Comparison of ENCODE assay signal across 11 mouse cellular contexts in the genomic region with DNA sequence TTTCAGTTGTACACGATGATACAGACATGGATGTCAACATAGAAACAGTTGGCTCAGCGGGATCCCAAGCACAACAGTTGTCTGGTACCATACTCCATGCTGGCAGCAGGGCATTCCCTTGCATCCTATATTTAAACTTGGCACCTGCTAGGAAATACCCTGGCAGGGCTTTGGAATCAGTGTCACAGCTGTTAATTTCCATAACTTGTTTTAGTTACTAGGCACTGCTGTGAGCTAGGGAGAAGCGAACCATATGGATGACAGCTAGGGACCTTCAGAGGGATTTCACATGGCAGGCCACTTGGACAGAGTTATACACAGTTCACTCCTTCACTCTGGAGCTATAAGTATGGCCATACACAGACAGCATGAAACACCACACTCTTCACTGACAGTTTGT.
DNase-seq lines count a peak whose midpoint lies in the region; ATAC-seq and TF ChIP-seq lines count a peak whose summit lies in the region.
"Had no signal": no experiment of that assay in that cellular context is flagged by ENCODE, and none has a peak within 500 bp of the region (broad histone marks: within the 10 kb centered on the region; RNA-seq: fewer than 3 reads in every experiment).

No protein-coding gene starts in this region.

- peak overlapping the region; percentile 78 for H3K27ac ChIP-seq in gastrocnemius, adult 2 months
- H3K27ac ChIP-seq in stomach, embryonic 16.5 days (ENCODE audit: low read length) = no peak overlapping the region
- no peak overlapping the region for H3K27ac ChIP-seq in liver, embryonic 11.5 days (ENCODE audit: low read depth, low read length)

- H3K4me2 ChIP-seq in stomach, embryonic 16.5 days (ENCODE audit: low read depth, low read length) = no peak overlapping the region
- no peak overlapping the region for H3K4me2 ChIP-seq in liver, embryonic 11.5 days

- TF ChIP-seq CTCF in gastrocnemius, adult 2 months (IDR thresholded peaks at IDR 0.05) = no peak

- no peaks in the 10 kb centered on the region for H3K36me3 ChIP-seq in stomach, embryonic 16.5 days (ENCODE audit: control insufficient read depth, insufficient read depth, low read length)
- no peaks in the 10 kb centered on the region for H3K36me3 ChIP-seq in liver, embryonic 11.5 days (ENCODE audit: control insufficient read depth, insufficient read depth, low read length)

- ATAC-seq in stomach, embryonic 16.5 days (ENCODE audit: insufficient read depth, low FRiP score) = peak; percentile 76
- ATAC-seq in liver, embryonic 11.5 days (replicated peaks; ENCODE audit: low FRiP score) = no peak
- ATAC-seq: liver, postnatal 0 days had no signal

- DNase-seq in gastrocnemius, adult 2 months = peak; percentile 46
- no peak for DNase-seq in gastrocnemius, postnatal 36 days
- DNase-seq in right cerebral cortex, adult 18-20 months = peak; percentile 53
- no peak for DNase-seq in right cerebral cortex, postnatal 25 days
- peak; percentile 20 to 52 for DNase-seq in left cerebral cortex, adult 18-20 months (ENCODE audit: low spot score in 2 of 2)
- DNase-seq in liver, embryonic 11.5 days (ENCODE audit: low spot score) = no peak
- DNase-seq in embryo, embryonic 9.5 days (ENCODE audit: extremely low spot score) = no peak
- DNase-seq: heart, adult 11 months; kidney, adult 9 months; liver, postnatal 0 days had no signal

- peaks cover 5% of the 10 kb centered on the region; the same call in 1 of the 2 replicates for H3K4me1 ChIP-seq in stomach, embryonic 16.5 days (ENCODE audit: control insufficient read depth, insufficient read depth, low read length)
- H3K4me1 ChIP-seq in liver, embryonic 11.5 days (replicated peaks; ENCODE audit: control insufficient read depth, insufficient read depth, low read length) = no peaks in the 10 kb centered on the region

- H3K4me3 ChIP-seq in gastrocnemius, adult 2 months = no peak overlapping the region
- no peak overlapping the region for H3K4me3 ChIP-seq in stomach, embryonic 16.5 days (replicated peaks; ENCODE audit: low read length)
- H3K4me3 ChIP-seq in liver, embryonic 11.5 days (ENCODE audit: low read depth, low read length) = no peak overlapping the region

- intact Hi-C loops in gastrocnemius, adult 2 months (cut with DNase I) = loop anchor here (5.0 kb wide), 1 partner anchor 47 kb away; no protein-coding TSS in a partner anchor
- intact Hi-C loops in gastrocnemius, postnatal 36 days (cut with DNase I) = no loop called here

- H3K9me3 ChIP-seq in stomach, embryonic 16.5 days (replicated peaks; ENCODE audit: control insufficient read depth, low read length) = no peaks in the 10 kb centered on the region
- no peaks in the 10 kb centered on the region for H3K9me3 ChIP-seq in liver, embryonic 11.5 days (ENCODE audit: control insufficient read depth, low read length)

- no peak overlapping the region for H3K9ac ChIP-seq in stomach, embryonic 16.5 days (ENCODE audit: low read length)
- H3K9ac ChIP-seq in liver, embryonic 11.5 days (ENCODE audit: low read depth, low read length) = no peak overlapping the region
- H3K9ac ChIP-seq: liver, postnatal 0 days had no signal

- H3K27me3 ChIP-seq in stomach, embryonic 16.5 days (ENCODE audit: control insufficient read depth, insufficient read depth, low read length) = no peaks in the 10 kb centered on the region
- H3K27me3 ChIP-seq in liver, embryonic 11.5 days (replicated peaks; ENCODE audit: control insufficient read depth, insufficient read depth, low read length) = no peaks in the 10 kb centered on the region

- whole genome bisulfite sequencing in stomach, embryonic 16.5 days = 67% methylated on average over 3 of the region's 3 CpGs
- WGBS in liver, embryonic 11.5 days = 85% methylated on average over 3 of the region's 3 CpGs

Comparison
In these comparisons a context has a peak if more than half of its experiments do, and no peak if none do; other contexts are left out.
1. DNase-seq: peak in gastrocnemius, adult 2 months (single experiment), right cerebral cortex, adult 18-20 months (single experiment) and left cerebral cortex, adult 18-20 months (2 of 2); none in gastrocnemius, postnatal 36 days (0 of 2), right cerebral cortex, postnatal 25 days (single experiment), liver, embryonic 11.5 days (single experiment) and embryo, embryonic 9.5 days (single experiment).